Mouse (Mus musculus): Measurements from ENCODE around the gene Wipi2. TPM values are rescaled to one million over a fixed set of nuclear protein-coding genes. Genes with fewer than 3 reads are reported as not detected.

Wipi2 gene
- polyA plus RNA-seq, 1 experiment from 2014 or later = 28.7 TPM

GRCm38 (mm10) chr5:142701651-142702510 lies 74.4 kb downstream of the Wipi2 start:
- Histone ChIP-seq H3K27ac (replicated peaks in 1 of 2; ENCODE audit: control insufficient read depth in 1 of 2, insufficient read depth in 1 of 2, low read depth in 2 of 2, low read length in 2 of 2) (no peak overlapping the region), H3K27me3 (ENCODE audit: control insufficient read depth, insufficient read depth, low read length) (peaks cover 54% of the 10 kb centered on the region), H3K4me1 (ENCODE audit: control insufficient read depth in 2 of 2, insufficient read depth in 2 of 2, low read length in 2 of 2) (peaks cover 3 to 4% of the 10 kb centered on the region in 2 experiments; a peak in 1 of 4 replicates), H3K9ac (ENCODE audit: low read length) (peak overlapping the region; percentile 64), H3K4me2 (ENCODE audit: low read length) (peak overlapping the region; percentile 93), H3K36me3 (ENCODE audit: control insufficient read depth, insufficient read depth, low read length) (no peaks in the 10 kb centered on the region), H3K4me3 (ENCODE audit: control insufficient read depth in 1 of 2, insufficient read depth in 1 of 2, low read depth in 1 of 2, low read length in 2 of 2) (peak overlapping the region; percentile 51 to 54), H3K9me3 (ENCODE audit: control insufficient read depth, low read length) (no peaks in the 10 kb centered on the region)
- peak; percentile 68 for ATAC-seq (ENCODE audit: insufficient number of reproducible peaks, insufficient read depth, low FRiP score, low read depth)
- 1% methylated on average over 61 of the region's 72 CpGs for WGBS

GRCm38 (mm10) chr5:142702511-142703138 lies 75.1 kb downstream of the Wipi2 start:
- peak overlapping the region; percentile 51 to 54 for H3K4me3 ChIP-seq (ENCODE audit: control insufficient read depth in 1 of 2, insufficient read depth in 1 of 2, low read depth in 1 of 2, low read length in 2 of 2)
- H3K9ac ChIP-seq (ENCODE audit: low read length) = peak overlapping the region; percentile 64
- no peak overlapping the region for H3K27ac ChIP-seq (replicated peaks in 1 of 2; ENCODE audit: control insufficient read depth in 1 of 2, insufficient read depth in 1 of 2, low read depth in 2 of 2, low read length in 2 of 2)
- H3K36me3 ChIP-seq (ENCODE audit: control insufficient read depth, insufficient read depth, low read length) = no peaks in the 10 kb centered on the region
- ATAC-seq (ENCODE audit: insufficient number of reproducible peaks, insufficient read depth, low FRiP score, low read depth) = no peak
- H3K27me3 ChIP-seq (ENCODE audit: control insufficient read depth, insufficient read depth, low read length) = peaks cover 51% of the 10 kb centered on the region
- no peaks in the 10 kb centered on the region for H3K9me3 ChIP-seq (ENCODE audit: control insufficient read depth, low read length)
- peak overlapping the region; percentile 93 for H3K4me2 ChIP-seq (ENCODE audit: low read length)
- H3K4me1 ChIP-seq (ENCODE audit: control insufficient read depth in 2 of 2, insufficient read depth in 2 of 2, low read length in 2 of 2) = peaks cover 3 to 4% of the 10 kb centered on the region in 2 experiments; a peak in 1 of 4 replicates
- WGBS = 24% methylated on average over 18 of the region's 18 CpGs

GRCm38 (mm10) chr5:142703569-142703968 lies 76.1 kb downstream of the Wipi2 start:
- Histone ChIP-seq H3K27me3 (ENCODE audit: control insufficient read depth, insufficient read depth, low read length) (peaks cover 48% of the 10 kb centered on the region), H3K27ac (replicated peaks in 1 of 2; ENCODE audit: control insufficient read depth in 1 of 2, insufficient read depth in 1 of 2, low read depth in 2 of 2, low read length in 2 of 2) (no peak overlapping the region), H3K4me1 (ENCODE audit: control insufficient read depth in 2 of 2, insufficient read depth in 2 of 2, low read length in 2 of 2) (peaks cover 3 to 4% of the 10 kb centered on the region in 2 experiments; a peak in 1 of 4 replicates), H3K4me3 (ENCODE audit: control insufficient read depth in 1 of 2, insufficient read depth in 1 of 2, low read depth in 1 of 2, low read length in 2 of 2) (no peak overlapping the region), H3K9ac (ENCODE audit: low read length) (no peak overlapping the region), H3K4me2 (ENCODE audit: low read length) (no peak overlapping the region), H3K36me3 (ENCODE audit: control insufficient read depth, insufficient read depth, low read length) (no peaks in the 10 kb centered on the region), H3K9me3 (ENCODE audit: control insufficient read depth, low read length) (no peaks in the 10 kb centered on the region)
- ATAC-seq (ENCODE audit: insufficient number of reproducible peaks, insufficient read depth, low FRiP score, low read depth) = no peak
- WGBS = 77% methylated on average over 10 of the region's 10 CpGs

GRCm38 (mm10) chr5:142707709-142708108 lies 80.2 kb downstream of the Wipi2 start:
- no peak for ATAC-seq (ENCODE audit: insufficient number of reproducible peaks, insufficient read depth, low FRiP score, low read depth)
- Histone ChIP-seq H3K4me1 (ENCODE audit: control insufficient read depth in 2 of 2, insufficient read depth in 2 of 2, low read length in 2 of 2) (peaks cover 0 to under 1% of the 10 kb centered on the region in 2 experiments; a peak in 1 of 4 replicates), H3K36me3 (ENCODE audit: control insufficient read depth, insufficient read depth, low read length) (no peaks in the 10 kb centered on the region), H3K9me3 (ENCODE audit: control insufficient read depth, low read length) (no peaks in the 10 kb centered on the region), H3K4me3 (ENCODE audit: control insufficient read depth in 1 of 2, insufficient read depth in 1 of 2, low read depth in 1 of 2, low read length in 2 of 2) (no peak overlapping the region), H3K9ac (ENCODE audit: low read length) (no peak overlapping the region), H3K27ac (replicated peaks in 1 of 2; ENCODE audit: control insufficient read depth in 1 of 2, insufficient read depth in 1 of 2, low read depth in 2 of 2, low read length in 2 of 2) (no peak overlapping the region), H3K27me3 (ENCODE audit: control insufficient read depth, insufficient read depth, low read length) (peaks cover 17% of the 10 kb centered on the region), H3K4me2 (ENCODE audit: low read length) (no peak overlapping the region)
- WGBS = 64% methylated on average over 5 of the region's 5 CpGs

GRCm38 (mm10) chr5:142709436-142709835 lies 81.9 kb downstream of the Wipi2 start:
- Histone ChIP-seq H3K4me3 (ENCODE audit: control insufficient read depth in 1 of 2, insufficient read depth in 1 of 2, low read depth in 1 of 2, low read length in 2 of 2) (no peak overlapping the region), H3K4me2 (ENCODE audit: low read length) (no peak overlapping the region), H3K4me1 (ENCODE audit: control insufficient read depth in 2 of 2, insufficient read depth in 2 of 2, low read length in 2 of 2) (no peaks in the 10 kb centered on the region), H3K27me3 (ENCODE audit: control insufficient read depth, insufficient read depth, low read length) (peaks cover 1% of the 10 kb centered on the region), H3K9me3 (ENCODE audit: control insufficient read depth, low read length) (no peaks in the 10 kb centered on the region), H3K9ac (ENCODE audit: low read length) (no peak overlapping the region), H3K36me3 (ENCODE audit: control insufficient read depth, insufficient read depth, low read length) (no peaks in the 10 kb centered on the region), H3K27ac (replicated peaks in 1 of 2; ENCODE audit: control insufficient read depth in 1 of 2, insufficient read depth in 1 of 2, low read depth in 2 of 2, low read length in 2 of 2) (no peak overlapping the region)
- 53% methylated on average over 7 of the region's 7 CpGs for WGBS
- ATAC-seq (ENCODE audit: insufficient number of reproducible peaks, insufficient read depth, low FRiP score, low read depth) = no peak

- 84% methylated on average over 5 of the region's 5 CpGs for WGBS
- no peak overlapping the region for H3K4me2 ChIP-seq (ENCODE audit: low read length)
- ATAC-seq (ENCODE audit: insufficient number of reproducible peaks, insufficient read depth, low FRiP score, low read depth) = no peak
- H3K9me3 ChIP-seq (ENCODE audit: control insufficient read depth, low read length) = no peaks in the 10 kb centered on the region
- H3K27ac ChIP-seq (replicated peaks in 1 of 2; ENCODE audit: control insufficient read depth in 1 of 2, insufficient read depth in 1 of 2, low read depth in 2 of 2, low read length in 2 of 2) = no peak overlapping the region
- no peak overlapping the region for H3K9ac ChIP-seq (ENCODE audit: low read length)
- H3K27me3 ChIP-seq (ENCODE audit: control insufficient read depth, insufficient read depth, low read length) = no peaks in the 10 kb centered on the region
- no peak overlapping the region for H3K4me3 ChIP-seq (ENCODE audit: control insufficient read depth in 1 of 2, insufficient read depth in 1 of 2, low read depth in 1 of 2, low read length in 2 of 2)
- no peaks in the 10 kb centered on the region for H3K36me3 ChIP-seq (ENCODE audit: control insufficient read depth, insufficient read depth, low read length)
- H3K4me1 ChIP-seq (ENCODE audit: control insufficient read depth in 2 of 2, insufficient read depth in 2 of 2, low read length in 2 of 2) = no peaks in the 10 kb centered on the region
Observed at GRCm38 (mm10) chr5:142712373-142712772, 84.9 kb downstream of the Wipi2 start.

- no peak for ATAC-seq (ENCODE audit: insufficient number of reproducible peaks, insufficient read depth, low FRiP score, low read depth)
- no peak overlapping the region for H3K4me3 ChIP-seq (ENCODE audit: control insufficient read depth in 1 of 2, insufficient read depth in 1 of 2, low read depth in 1 of 2, low read length in 2 of 2)
- no peaks in the 10 kb centered on the region for H3K4me1 ChIP-seq (ENCODE audit: control insufficient read depth in 2 of 2, insufficient read depth in 2 of 2, low read length in 2 of 2)
- no peak overlapping the region for H3K27ac ChIP-seq (replicated peaks in 1 of 2; ENCODE audit: control insufficient read depth in 1 of 2, insufficient read depth in 1 of 2, low read depth in 2 of 2, low read length in 2 of 2)
- no peaks in the 10 kb centered on the region for H3K27me3 ChIP-seq (ENCODE audit: control insufficient read depth, insufficient read depth, low read length)
- 77% methylated on average over 10 of the region's 10 CpGs for WGBS
- no peak overlapping the region for H3K9ac ChIP-seq (ENCODE audit: low read length)
- no peak overlapping the region for H3K4me2 ChIP-seq (ENCODE audit: low read length)
- H3K9me3 ChIP-seq (ENCODE audit: control insufficient read depth, low read length) = no peaks in the 10 kb centered on the region
- no peaks in the 10 kb centered on the region for H3K36me3 ChIP-seq (ENCODE audit: control insufficient read depth, insufficient read depth, low read length)
Observed at GRCm38 (mm10) chr5:142713966-142714365, 86.5 kb downstream of the Wipi2 start.
